Mouse (Mus musculus): Measurements from ENCODE around the gene Rcsd1. TPM values are rescaled to one million over a fixed set of nuclear protein-coding genes. Genes with fewer than 3 reads are reported as not detected.

The Rcsd1 gene
- total RNA-seq, 1 experiment from 2014 or later: 87.9 TPM

DNA sequence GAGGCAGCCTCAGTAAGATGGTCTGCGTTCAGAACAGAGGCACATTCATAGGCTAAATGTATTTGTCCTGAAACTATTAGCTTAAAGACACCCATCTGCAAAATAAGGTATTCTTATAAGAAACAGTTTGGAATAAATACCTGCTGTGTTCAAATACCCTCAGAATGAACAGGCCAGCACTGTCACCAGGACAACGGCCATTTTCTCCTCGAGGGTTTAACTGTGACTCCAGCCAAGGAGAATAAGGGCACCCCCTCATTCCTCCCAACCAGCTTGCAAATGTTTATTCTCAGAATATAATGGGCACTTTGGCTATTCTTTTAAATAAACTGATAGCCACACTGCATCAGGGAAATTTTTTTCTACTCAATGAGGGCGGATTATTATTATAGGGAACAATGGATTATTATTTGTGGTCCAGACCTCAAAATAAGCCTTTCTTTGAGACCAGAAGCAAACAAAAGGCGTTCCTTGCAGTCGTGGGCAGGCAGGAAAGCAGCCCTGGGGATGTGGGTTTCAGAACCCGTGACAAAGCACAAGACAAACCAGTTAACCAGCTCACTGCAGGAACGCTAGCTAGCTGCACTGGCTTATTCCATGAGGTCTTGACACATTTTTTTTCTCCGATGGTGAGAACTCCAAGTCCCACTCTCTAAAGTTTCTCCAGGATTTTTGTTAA is 99.1 kb downstream of the Rcsd1 start:
- ATAC-seq (replicated peaks; ENCODE audit: insufficient number of reproducible peaks, low FRiP score, low TSS enrichment, poor library complexity, severe bottlenecking): no peak

DNA sequence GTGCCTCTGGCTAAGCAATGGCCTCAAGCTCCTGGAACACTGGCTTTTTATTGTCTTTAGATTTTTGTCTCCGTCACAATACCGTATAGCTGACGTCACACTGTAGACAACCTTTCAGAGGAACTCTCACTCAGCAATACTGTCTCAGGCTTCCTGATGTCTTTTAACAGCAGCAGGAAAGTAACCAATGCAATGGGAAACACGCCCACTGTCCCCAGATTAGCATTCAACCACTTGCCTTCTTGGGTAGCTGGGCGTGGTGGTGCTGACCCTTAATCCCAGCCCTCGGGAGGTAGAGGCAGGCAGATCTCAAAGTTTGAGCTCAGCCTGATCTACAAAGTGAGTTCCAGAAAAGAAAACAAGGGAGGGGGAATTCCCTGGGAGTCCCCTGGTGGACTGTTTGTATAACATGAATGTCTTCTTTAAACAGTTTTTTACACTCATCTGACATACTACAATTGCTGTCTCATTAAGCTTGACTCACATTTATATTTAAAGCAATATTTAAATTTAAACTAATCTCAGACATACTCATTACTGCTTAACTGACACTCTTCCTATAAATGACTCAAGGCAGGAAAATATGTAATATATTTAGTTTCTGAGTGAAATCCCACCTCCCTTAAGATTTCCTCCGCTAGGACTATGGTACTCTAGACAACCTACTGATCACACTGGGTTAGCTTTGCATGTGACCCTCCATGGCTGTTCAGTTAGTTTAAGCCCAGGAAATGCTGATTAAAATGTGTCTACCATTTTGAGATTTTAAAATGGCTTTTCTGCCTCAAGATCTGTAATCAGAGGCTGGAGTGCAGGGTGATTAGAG is 99.8 kb downstream of the Rcsd1 start:
- ATAC-seq (replicated peaks; ENCODE audit: insufficient number of reproducible peaks, low FRiP score, low TSS enrichment, poor library complexity, severe bottlenecking): no peak

DNA sequence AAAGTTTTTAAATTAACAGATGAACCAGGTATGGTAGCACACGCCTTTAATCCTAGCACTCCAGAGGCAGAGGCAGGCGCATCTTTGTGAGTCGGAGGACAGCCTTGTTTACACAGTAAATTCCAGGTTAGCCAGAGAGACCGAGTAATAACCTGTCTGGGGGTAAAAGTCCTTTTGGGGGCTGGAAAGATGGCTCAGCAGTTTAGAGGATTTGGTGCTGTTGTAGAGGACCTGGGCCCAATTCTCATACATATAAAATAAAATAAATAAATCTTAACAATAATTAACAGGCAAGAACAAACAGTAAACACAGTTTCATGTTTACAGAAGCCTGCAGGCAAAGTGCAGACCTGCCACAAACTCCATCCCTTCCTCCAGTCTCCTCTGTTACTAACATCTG is 100.7 kb downstream of the Rcsd1 start:
- no peak for ATAC-seq (replicated peaks; ENCODE audit: insufficient number of reproducible peaks, low FRiP score, low TSS enrichment, poor library complexity, severe bottlenecking)

DNA sequence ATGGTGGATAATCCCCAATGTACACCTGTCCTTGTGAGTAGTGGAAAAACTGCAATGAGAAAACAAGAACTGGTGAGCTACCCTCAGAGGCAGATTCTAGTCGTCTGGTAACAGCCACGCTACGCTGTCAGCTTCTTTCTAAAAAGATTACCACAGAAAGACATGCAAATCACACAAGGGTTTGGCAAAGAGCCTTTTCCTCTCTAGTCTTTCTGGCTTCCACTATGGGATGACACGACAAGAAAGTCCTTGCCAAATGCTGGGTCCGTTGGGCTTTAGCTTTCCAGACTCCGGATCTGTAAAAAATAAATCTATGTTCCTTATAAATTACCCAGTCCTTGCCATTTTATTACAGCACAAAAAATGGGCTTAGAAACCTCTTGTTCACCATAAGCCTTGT is 103.8 kb downstream of the Rcsd1 start:
- no peak for ATAC-seq (replicated peaks; ENCODE audit: insufficient number of reproducible peaks, low FRiP score, low TSS enrichment, poor library complexity, severe bottlenecking)

DNA sequence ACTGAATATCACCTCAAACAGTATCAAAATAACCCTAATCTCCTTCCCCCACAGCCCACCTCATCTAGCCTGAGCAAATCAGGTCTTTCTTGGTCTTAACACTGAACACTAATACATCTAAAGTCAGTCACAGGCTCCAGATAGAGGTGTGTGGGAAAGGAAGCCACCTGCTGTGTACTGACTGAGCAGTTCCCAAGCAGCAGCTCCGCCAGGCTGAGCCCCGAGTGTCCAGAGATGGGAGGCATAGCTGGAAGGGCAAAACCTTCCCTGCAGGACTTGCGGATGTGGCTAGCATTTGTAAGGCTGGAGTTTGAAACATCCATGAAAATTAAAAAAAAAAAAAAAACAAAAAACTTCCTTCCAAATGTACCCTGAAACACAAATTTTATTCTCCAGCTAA is 104.4 kb downstream of the Rcsd1 start:
- ATAC-seq (replicated peaks; ENCODE audit: insufficient number of reproducible peaks, low FRiP score, low TSS enrichment, poor library complexity, severe bottlenecking): no peak

DNA sequence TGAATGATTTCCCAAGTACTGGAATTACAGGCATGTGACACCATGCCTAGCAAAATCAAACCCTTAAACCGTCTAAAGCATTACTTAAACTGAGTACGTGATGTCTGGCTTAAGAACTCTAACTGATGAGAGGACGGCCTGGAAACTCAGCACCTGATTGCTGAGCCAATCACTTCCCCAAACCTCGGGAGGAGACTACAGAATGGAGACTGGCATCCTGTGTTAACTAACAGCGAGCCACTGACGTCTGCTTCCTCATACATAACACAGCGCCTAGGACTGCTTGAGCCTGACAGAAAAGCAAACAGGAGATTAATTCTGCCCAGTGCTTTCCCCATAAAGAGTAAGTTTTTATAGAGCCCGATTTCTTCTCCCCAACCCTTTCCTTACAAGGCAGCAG is 105.4 kb downstream of the Rcsd1 start:
- ATAC-seq (replicated peaks; ENCODE audit: insufficient number of reproducible peaks, low FRiP score, low TSS enrichment, poor library complexity, severe bottlenecking): no peak

DNA sequence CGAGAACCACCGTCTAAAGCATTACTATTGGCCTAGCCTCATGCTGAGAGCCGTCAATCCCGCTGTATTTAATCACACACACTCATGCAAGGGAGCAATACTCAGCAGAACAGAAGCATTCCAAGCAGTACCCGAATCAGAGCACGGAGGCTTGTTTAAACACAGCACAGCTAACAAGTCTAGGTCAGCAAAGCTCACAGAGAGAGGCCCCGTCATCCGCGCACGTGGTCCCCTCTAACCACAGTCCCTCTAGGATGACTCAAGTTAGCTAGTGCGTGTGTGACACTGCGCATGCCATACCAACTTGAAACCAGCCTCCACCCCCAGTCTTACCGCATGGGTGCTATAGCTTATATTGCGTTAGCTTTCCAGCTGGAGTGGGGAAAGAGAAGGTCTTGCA is 106.3 kb downstream of the Rcsd1 start:
- ATAC-seq (replicated peaks; ENCODE audit: insufficient number of reproducible peaks, low FRiP score, low TSS enrichment, poor library complexity, severe bottlenecking): no peak

DNA sequence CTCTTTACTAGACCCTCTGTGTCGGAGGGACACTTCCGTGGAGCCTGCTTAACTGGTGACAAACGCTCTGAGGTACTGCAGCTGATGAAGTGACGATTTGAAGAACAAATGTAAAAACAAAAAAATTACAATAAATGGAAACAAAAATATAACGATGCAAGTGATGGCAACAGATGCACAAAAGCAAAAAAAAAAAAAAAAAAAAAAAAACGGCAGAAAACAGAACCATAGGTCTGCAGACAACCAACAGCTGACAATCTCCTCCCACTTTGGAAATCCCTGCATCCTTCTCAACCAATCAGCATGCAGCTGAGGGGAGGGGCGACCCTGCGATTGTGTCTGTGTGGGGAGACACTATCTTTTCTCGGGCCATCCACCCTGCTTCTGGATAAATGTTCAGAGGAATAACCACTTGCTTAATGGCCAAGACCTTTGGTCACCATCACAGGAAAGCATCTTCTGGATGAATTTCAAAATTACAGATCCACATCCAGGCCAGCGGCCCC is 107.7 kb downstream of the Rcsd1 start:
- no peak for ATAC-seq (replicated peaks; ENCODE audit: insufficient number of reproducible peaks, low FRiP score, low TSS enrichment, poor library complexity, severe bottlenecking)

Other genes with a start within 250 kb of the Rcsd1 start
- gene Dcaf6, start 249.3 kb downstream of the Rcsd1 start, total RNA-seq (2017): 14.3 to 26.5 TPM (median 17.9 TPM) in 3 replicates
- gene Mpc2, start 249.1 kb downstream of the Rcsd1 start, total RNA-seq (2017): 119 to 248 TPM (median 213 TPM) in 3 replicates
- gene Adcy10, start 224.6 kb downstream of the Rcsd1 start, total RNA-seq (2017): 0.19 to 1.8 TPM (median 0.75 TPM) in 3 replicates
- not detected in 3 replicates for gene Mpzl1, start 75.2 kb downstream of the Rcsd1 start, total RNA-seq (2017)
- gene Creg1, start 54.0 kb upstream of the Rcsd1 start, total RNA-seq (2017): 97.4 to 180 TPM (median 175 TPM) in 3 replicates
- gene Cd247, start 78.9 kb upstream of the Rcsd1 start, total RNA-seq (2017): 43.0 to 147 TPM (median 60.9 TPM) in 3 replicates